Mouse (Mus musculus) cortical plate, adult 2 months (tissue): ENCODE measurements around the gene Epb41. TPM values are rescaled to one million over a fixed set of nuclear protein-coding genes. Genes with fewer than 3 reads are reported as not detected.

Experiments used
- H3K27ac ChIP-seq: fragments of 200-500 bp; 2 replicates; pipeline ENCODE4 v1.5.1; 2012; ENCODE audit warnings: low read length, control low read depth, inconsistent platforms; ENCODE audit not compliant: insufficient read depth
- H3K4me1 ChIP-seq: fragments of 200-500 bp; 2 replicates; pipeline ENCODE4 v1.6.1; 2011; ENCODE audit warnings: low read length; ENCODE audit not compliant: control insufficient read depth, insufficient read depth
- H3K4me3 ChIP-seq: fragments of 200-500 bp; 2 replicates; pipeline ENCODE4 v1.5.1; 2011; ENCODE audit warnings: mild to moderate bottlenecking, low read length, control low read depth; ENCODE audit not compliant: insufficient read depth
- CTCF ChIP-seq: fragments of 200-500 bp; IDR thresholded peaks from 2 replicates; pipeline ENCODE4 v1.5.1; 2011; ENCODE audit warnings: mild to moderate bottlenecking, control low read depth, low read length; ENCODE audit not compliant: insufficient read depth; ENCODE audit errors: extremely low read depth
- POLR2A ChIP-seq: fragments of 200-500 bp; IDR thresholded peaks from 2 replicates; pipeline ENCODE4 v1.6.1; 2011; ENCODE audit warnings: mild to moderate bottlenecking, low read length, control low read depth; ENCODE audit not compliant: insufficient read depth; ENCODE audit errors: extremely low read depth
- polyA plus RNA-seq: library from polyadenylated mRNA; depleted of rRNA; stranded (reverse); fragments of >200 nt; gene quantifications from 2 replicates; pipeline ENCODE4 v1.2.3, GENCODE M21; 2012

Gene Epb41
- polyA plus RNA-seq, 1 experiment = 37.8 TPM

DNA sequence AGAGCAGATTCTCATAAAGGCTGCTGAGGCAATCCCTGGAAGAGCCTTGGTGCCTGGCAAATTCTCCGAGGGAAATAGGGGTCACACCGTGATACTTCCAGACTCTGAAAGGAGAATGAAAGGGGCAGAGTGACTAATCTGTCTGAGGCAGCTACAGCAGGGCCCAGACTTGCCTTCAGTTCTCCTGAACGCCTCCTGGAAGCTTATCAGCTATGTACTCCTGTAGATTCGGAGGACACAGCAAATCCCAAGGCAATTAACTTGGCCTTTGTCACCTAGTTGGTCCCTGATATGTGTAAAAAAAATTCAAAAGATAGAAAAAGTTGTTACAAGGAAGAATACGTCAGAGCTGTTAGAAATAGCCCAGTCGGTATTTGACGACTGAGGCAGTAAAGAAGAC is 19.9 kb upstream of the Epb41 start:
- TF ChIP-seq POLR2A (no peak), CTCF (no peak)
- Histone ChIP-seq H3K4me1 (no peaks in the 10 kb centered on the region), H3K27ac (no peak overlapping the region), H3K4me3 (no peak overlapping the region)

DNA sequence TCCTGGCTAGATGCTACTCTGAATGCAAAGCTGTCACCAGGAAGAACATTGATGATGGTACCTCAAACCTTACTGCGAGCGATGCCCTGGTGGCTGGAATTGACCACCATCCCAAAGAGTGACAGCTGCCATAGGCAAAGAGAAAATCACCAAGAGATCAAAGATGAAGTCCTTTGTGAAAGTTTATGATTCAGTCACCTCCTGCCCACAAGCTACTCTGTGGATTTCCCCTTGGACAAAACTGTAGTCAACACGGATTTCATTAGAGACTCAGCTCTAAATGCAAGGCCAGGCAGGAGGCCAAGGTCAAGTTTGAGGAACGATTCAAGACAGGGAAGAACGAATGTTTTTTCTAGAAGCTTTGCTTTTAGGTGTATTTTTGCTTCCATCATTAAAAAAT is 18.8 kb upstream of the Epb41 start:
- no peaks in the 10 kb centered on the region for H3K4me1 ChIP-seq
- no peak overlapping the region for H3K27ac ChIP-seq
- no peak overlapping the region for H3K4me3 ChIP-seq
- no peak for TF ChIP-seq CTCF
- TF ChIP-seq POLR2A = no peak

DNA sequence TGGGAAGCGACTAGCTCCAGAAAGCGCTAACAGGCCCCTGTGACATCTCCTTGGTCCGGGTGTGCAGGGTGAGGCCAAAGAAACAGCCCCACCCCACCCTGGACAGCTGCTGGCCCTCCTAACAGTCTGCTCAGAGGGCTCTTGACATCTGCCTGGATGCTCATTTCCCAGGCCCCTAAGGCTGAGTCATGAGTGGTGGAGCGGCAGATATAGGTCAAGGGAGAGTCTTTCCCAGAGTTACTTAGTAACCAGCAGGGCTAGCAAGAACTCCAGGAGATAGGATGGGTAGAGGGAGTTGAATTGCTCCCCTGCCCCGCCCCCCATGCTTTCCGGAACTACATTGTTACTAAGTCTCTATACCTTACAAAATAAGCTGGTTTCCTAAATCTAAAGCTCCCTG is 18.0 kb upstream of the Epb41 start:
- TF ChIP-seq POLR2A (no peak), CTCF (no peak)
- no peak overlapping the region for H3K27ac ChIP-seq
- H3K4me1 ChIP-seq = no peaks in the 10 kb centered on the region
- H3K4me3 ChIP-seq = no peak overlapping the region

DNA sequence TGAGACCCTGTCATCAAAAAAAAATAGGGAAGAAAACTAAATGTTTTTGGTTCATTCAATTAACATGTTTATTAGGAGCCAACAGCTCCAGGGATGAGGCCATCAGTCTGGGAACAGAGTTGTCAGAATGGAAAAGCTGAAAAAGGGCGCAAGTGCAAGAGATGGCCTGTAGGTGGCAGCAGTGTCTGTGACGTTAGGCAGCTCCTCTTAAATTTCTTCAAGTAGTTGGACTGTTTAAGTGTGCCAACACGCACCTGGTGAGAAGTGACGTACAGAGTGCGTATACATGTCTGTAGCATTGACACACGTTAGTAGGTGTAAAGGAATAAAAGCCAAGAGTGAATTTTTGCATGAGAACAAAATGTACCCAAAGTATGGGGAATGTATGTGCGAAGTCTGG is 13.8 kb upstream of the Epb41 start:
- Histone ChIP-seq H3K4me1 (no peaks in the 10 kb centered on the region), H3K27ac (no peak overlapping the region), H3K4me3 (no peak overlapping the region)
- TF ChIP-seq POLR2A (no peak), CTCF (peak; percentile 98)

DNA sequence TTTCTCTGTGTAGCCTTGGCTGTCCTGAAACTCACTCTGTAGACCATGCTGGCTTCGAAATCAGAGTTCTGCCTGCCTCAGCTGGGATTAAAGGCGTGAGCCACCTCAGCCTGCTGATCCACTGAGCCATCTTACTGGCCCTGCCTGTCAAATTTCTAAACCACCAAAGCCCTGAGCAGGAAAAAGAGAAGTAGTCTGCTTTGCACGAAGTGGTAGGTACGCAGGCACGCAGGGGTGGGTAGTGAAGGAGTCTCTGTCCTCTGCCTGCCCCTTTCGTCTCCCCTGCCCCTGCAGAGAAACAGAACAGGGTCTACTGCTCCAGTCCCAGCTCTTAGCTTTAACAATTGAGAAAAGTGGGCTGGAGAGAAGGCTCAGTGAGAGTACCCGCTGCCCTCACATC is 10.0 kb upstream of the Epb41 start:
- TF ChIP-seq CTCF (no peak), POLR2A (no peak)
- no peak overlapping the region for H3K27ac ChIP-seq
- no peak overlapping the region for H3K4me3 ChIP-seq
- no peaks in the 10 kb centered on the region for H3K4me1 ChIP-seq

DNA sequence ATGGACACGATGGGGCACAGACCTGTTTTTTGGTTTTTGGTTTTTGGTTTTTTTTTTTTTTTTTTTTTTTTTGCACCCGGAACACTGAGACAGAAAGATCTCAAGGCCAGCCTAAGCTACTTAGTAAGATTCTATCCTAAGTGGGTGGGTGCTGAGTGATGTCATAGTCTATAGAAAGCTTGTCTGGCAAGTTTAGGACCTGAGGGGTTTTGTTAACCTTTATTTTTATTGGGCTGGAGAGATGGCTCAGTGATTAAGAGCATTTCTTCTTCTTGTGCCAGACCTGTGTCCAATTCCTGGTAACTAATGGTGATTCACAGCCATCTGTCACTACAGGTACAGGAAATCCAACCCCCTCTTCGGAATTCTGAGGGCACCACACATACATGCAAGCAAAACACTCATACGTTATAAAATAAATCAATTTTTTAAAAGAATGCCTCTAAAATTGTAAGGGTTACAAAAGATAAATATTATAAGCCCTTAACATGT is 5.4 kb upstream of the Epb41 start:
- TF ChIP-seq POLR2A = no peak
- TF ChIP-seq CTCF = no peak
- Histone ChIP-seq H3K27ac (no peak overlapping the region), H3K4me1 (peaks cover 3% of the 10 kb centered on the region; the same call in 1 of the 2 replicates)

DNA sequence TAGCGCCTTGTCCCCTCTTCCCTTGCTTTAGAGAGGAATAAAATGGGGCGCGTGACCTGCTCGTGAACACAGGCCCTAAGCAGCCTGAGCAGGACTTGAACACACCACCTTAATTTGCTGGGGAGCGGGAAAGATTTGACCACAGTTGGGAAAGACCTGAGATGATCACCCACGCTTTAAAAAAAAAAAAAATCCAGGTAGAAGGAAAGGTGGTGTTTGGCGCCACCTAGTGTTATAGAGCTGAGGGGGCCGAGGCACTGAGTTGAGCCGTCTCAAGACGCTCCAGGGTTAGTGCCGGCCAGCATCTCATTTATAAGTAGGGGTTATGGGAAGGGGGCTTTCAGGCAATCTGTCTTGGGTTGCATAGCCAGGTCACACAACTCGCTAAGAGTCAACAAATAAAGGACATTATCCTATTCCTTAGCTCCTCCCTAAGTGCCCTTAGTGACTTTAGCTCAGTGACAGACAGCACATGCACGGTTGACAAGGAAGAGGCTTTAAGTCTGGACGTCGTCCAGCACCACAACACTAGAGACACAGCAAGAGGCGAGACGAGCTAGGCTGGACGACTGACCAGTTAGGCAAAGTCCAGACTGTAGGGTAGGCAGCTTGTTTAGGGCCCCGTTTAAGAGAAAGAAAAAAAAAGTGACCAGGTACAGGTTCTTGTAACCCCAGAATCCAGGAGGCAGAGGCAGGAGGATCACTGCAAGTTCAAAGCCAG is 4.6 kb upstream of the Epb41 start:
- TF ChIP-seq CTCF = peak; percentile 82
- no peak for TF ChIP-seq POLR2A
- H3K4me3 ChIP-seq = no peak overlapping the region

More for the DNA sequence above, 5.4 kb upstream of the Epb41 start:
- H3K4me3 ChIP-seq = no peak overlapping the region

DNA sequence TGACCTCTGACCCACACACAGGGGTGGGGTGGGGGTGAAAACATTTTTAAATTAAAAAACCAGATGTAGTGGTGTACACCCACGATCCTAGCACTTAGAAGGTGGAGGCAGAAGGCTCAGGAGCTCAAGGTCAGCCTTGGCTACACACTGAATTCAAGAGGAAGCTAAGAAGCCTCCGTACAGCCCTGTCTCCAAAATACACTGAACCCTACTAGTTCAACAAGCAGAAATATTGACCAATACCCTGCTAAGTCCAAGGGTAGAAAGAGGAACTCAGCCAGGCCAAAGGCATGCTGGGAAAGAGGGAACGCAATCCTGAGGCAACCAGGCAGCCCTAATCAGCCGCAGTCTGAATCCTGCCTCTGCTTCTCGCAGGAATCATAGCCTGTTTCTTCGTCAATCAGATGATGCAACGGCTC is 3.2 kb upstream of the Epb41 start:
- H3K27ac ChIP-seq = no peak overlapping the region
- TF ChIP-seq CTCF (no peak), POLR2A (no peak)
- no peak overlapping the region for H3K4me3 ChIP-seq
- H3K4me1 ChIP-seq = peaks cover 3% of the 10 kb centered on the region; the same call in 1 of the 2 replicates

More for the DNA sequence above, 4.6 kb upstream of the Epb41 start:
- no peak overlapping the region for H3K27ac ChIP-seq
- peaks cover 3% of the 10 kb centered on the region; the same call in 1 of the 2 replicates for H3K4me1 ChIP-seq

DNA sequence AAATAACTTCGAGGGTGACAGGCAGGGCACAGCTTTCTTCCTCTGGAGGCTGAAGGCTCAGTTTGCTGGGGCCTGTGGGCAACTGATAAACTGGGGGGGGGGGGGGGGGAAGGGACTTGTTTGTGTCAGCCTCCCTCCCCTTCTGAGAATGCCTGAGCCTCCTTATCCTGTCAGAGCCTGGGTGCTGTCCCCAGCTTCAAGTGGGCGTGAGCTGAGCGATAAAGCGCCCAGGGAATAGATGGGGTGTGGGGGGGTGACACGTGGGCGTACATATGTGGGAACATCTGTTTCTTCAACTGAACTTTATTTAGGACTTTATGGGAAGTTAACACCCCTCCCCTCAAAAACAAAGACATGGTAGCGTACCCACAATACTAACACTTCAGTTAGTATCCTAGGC is 2.3 kb upstream of the Epb41 start:
- Histone ChIP-seq H3K4me3 (no peak overlapping the region), H3K27ac (no peak overlapping the region), H3K4me1 (peaks cover 3% of the 10 kb centered on the region)
- TF ChIP-seq CTCF (no peak), POLR2A (no peak)
